Mouse (Mus musculus): Measurements from ENCODE around the gene Clca3a2.
"Not testable (repeated sequence)": the region's sequence is repeated elsewhere in the genome, so short reads cannot be mapped to it uniquely, and the experiment has no call there.

DNA sequence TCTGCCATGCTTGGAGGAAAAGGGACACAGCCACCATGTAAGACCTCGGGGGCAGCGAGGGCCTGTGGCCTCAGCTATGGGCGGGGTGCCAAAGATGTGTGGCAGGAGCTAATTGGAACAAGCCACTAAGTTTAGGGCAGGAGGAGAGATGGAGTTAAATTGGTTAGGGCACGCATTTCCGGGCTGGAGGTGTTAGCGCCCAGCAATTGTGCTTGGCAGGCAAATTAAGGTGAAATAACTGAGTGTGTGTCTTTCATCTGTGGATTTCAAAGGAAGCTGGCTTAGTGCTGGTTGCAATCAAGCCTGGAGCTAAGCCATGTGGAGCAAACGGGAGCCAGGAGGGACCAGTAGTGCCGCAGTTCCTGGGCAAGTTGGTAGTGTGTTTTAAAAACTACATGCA, 63.2 kb downstream of the Clca3a2 start:
- not testable (repeated sequence) for TF ChIP-seq CTCF (IDR thresholded peaks at IDR 0.05; ENCODE audit: control insufficient read depth, insufficient read depth, low read length); POLR2A (IDR thresholded peaks at IDR 0.05; ENCODE audit: borderline replicate concordance, control insufficient read depth, low read depth, low read length)
